Mouse (Mus musculus): Measurements from ENCODE around the gene Rabgef1. TPM values are rescaled to one million over a fixed set of nuclear protein-coding genes. Genes with fewer than 3 reads are reported as not detected.

The Rabgef1 gene
- polyA plus RNA-seq, 1 experiment from 2014 or later = 27.0 TPM

Other genes with a start within 250 kb of the Rabgef1 start
- gene Vkorc1l1, start 229.8 kb upstream of the Rabgef1 start, polyA plus RNA-seq (2014; fragmentation: Nextera tagmentation; extraction: Ambion mirVana) = 32.1 and 35.7 TPM in 2 replicates
- 26.7 and 29.9 TPM in 2 replicates for gene Gusb, start 168.7 kb upstream of the Rabgef1 start, polyA plus RNA-seq (2014; fragmentation: Nextera tagmentation; extraction: Ambion mirVana)
- gene Asl, start 142.6 kb upstream of the Rabgef1 start, polyA plus RNA-seq (2014; fragmentation: Nextera tagmentation; extraction: Ambion mirVana) = 27.0 and 33.4 TPM in 2 replicates
- gene Crcp, start 142.5 kb upstream of the Rabgef1 start, polyA plus RNA-seq (2014; fragmentation: Nextera tagmentation; extraction: Ambion mirVana) = 36.4 and 39.0 TPM in 2 replicates
- gene Tpst1, start 98.5 kb upstream of the Rabgef1 start, polyA plus RNA-seq (2014; fragmentation: Nextera tagmentation; extraction: Ambion mirVana) = 60.8 and 62.7 TPM in 2 replicates
- 6.0 and 6.7 TPM in 2 replicates for gene Kctd7, start 26.9 kb upstream of the Rabgef1 start, polyA plus RNA-seq (2014; fragmentation: Nextera tagmentation; extraction: Ambion mirVana)
- 34.7 and 35.3 TPM in 2 replicates for gene Tmem248, start 45.3 kb downstream of the Rabgef1 start, polyA plus RNA-seq (2014; fragmentation: Nextera tagmentation; extraction: Ambion mirVana)
- gene Sbds, start 83.7 kb downstream of the Rabgef1 start, polyA plus RNA-seq (2014; fragmentation: Nextera tagmentation; extraction: Ambion mirVana) = 65.4 and 76.8 TPM in 2 replicates
- gene Tyw1, start 83.8 kb downstream of the Rabgef1 start, polyA plus RNA-seq (2014; fragmentation: Nextera tagmentation; extraction: Ambion mirVana) = 26.2 and 29.0 TPM in 2 replicates
- gene Caln1, start 197.7 kb downstream of the Rabgef1 start, polyA plus RNA-seq (2014; fragmentation: Nextera tagmentation; extraction: Ambion mirVana) = 0.33 and 0.48 TPM in 2 replicates
- gene A330070K13Rik, start 212.8 kb downstream of the Rabgef1 start, polyA plus RNA-seq (2014; fragmentation: Nextera tagmentation; extraction: Ambion mirVana) = not detected in 2 replicates

Data from forebrain, embryonic 11.5 days (tissue).